Mouse (Mus musculus) stomach, postnatal 0 days (tissue): Measurements from ENCODE around the gene Creb3l1. TPM values are rescaled to one million over a fixed set of nuclear protein-coding genes. Genes with fewer than 3 reads are reported as not detected.

Experiments
- ATAC-seq: fragments of 200-750 bp; cut with Nextera tagmentation; 2 replicates; pipeline ENCODE4 v1.8.0; 2017; ENCODE audit not compliant: low FRiP score, low TSS enrichment
- DNase-seq: peaks from one replicate; pipeline ENCODE4 v3.0.0-alpha.2; 2016; ENCODE audit warnings: low spot score
- H3K27ac ChIP-seq: fragments of 300-500 bp; sonication (generic); replicated peaks from 2 replicates; pipeline ENCODE4 v1.5.1; 2014; ENCODE audit warnings: mild to moderate bottlenecking, control low read depth
- H3K27me3 ChIP-seq: fragments of 300-500 bp; sonication (generic); 2 replicates; pipeline ENCODE4 v1.6.1; 2014; ENCODE audit warnings: low read length; ENCODE audit not compliant: control insufficient read depth, insufficient read depth
- H3K36me3 ChIP-seq: fragments of 300-500 bp; sonication (generic); 2 replicates; pipeline ENCODE4 v1.6.1; 2014; ENCODE audit warnings: low read length, mixed read lengths; ENCODE audit not compliant: control insufficient read depth, insufficient read depth
- H3K4me1 ChIP-seq: fragments of 300-500 bp; sonication (generic); replicated peaks from 2 replicates; pipeline ENCODE4 v1.6.1; 2014; ENCODE audit warnings: antibody characterized with exemption; ENCODE audit not compliant: control insufficient read depth, insufficient read depth
- H3K4me2 ChIP-seq: fragments of 300-500 bp; sonication (generic); replicated peaks from 2 replicates; pipeline ENCODE4 v1.6.1; 2014; ENCODE audit warnings: low read depth, mild to moderate bottlenecking, control low read depth, moderate library complexity
- H3K4me3 ChIP-seq: fragments of 300-500 bp; sonication (generic); 2 replicates; pipeline ENCODE4 v1.5.1; 2014; ENCODE audit warnings: low read depth, low read length, control low read depth
- H3K9ac ChIP-seq: fragments of 300-500 bp; sonication (generic); 2 replicates; pipeline ENCODE4 v1.6.1; 2014; ENCODE audit warnings: mild to moderate bottlenecking, low read length, control low read depth, mixed read lengths
- H3K9me3 ChIP-seq: fragments of 300-500 bp; sonication (generic); 2 replicates; pipeline ENCODE4 v1.6.1; 2016; ENCODE audit warnings: low read length; ENCODE audit not compliant: control insufficient read depth
- CTCF ChIP-seq: IDR thresholded peaks from 2 replicates; pipeline ENCODE4 v1.5.1; 2016; ENCODE audit warnings: antibody characterized with exemption, low read depth, mild to moderate bottlenecking, moderate library complexity
- EP300 ChIP-seq: optimal IDR thresholded peaks from 2 replicates; pipeline ENCODE3; 2016; ENCODE audit warnings: antibody characterized with exemption
- WGBS: fragments of 180-500 bp; shearing (Covaris S2); extraction: QIAGEN DNeasy Blood & Tissue Kit; methylation state at CpG from one replicate; pipeline ENCODE4 v1.1.7; 2014; 5-methylcytosine and 5-hydroxymethylcytosine counted together
- polyA plus RNA-seq: library from polyadenylated mRNA; unstranded; fragments of >200 nt; fragmentation: Nextera tagmentation; extraction: Ambion mirVana; gene quantifications from 2 replicates; pipeline ENCODE4 v1.2.1, GENCODE M21; 2015

The Creb3l1 gene
- polyA plus RNA-seq: 13.2 and 15.6 TPM in 2 replicates

DNA sequence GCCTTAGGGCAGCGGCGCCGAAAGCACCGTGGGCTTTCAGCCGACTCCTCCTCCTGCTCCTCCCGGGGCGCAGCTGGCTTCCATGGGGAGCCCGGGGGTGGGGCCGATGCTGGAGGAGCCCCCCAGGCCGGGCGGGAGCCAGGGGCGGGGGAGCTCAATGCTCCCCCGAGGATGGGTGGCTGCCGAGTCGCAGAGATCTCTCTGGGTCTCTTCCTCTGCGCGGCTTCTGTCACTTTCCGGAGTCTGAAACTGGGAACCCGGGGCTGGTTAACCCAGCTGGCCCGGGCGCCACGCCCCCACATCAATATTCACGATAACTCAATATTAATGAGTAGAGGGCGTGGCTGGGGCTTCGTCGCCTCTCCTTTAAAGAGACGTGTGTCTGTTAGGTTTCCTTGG is at the start of gene Creb3l1:
TSS of gene Creb3l1 (minus strand) at position 229 of the 399 bp plus-strand sequence.
- H3K4me2 ChIP-seq: peak within 1 kb of the TSS; percentile 86
- peak within 1 kb of the TSS; percentile 83 for H3K4me3 ChIP-seq
- DNase-seq (peak; percentile 86), ATAC-seq (peak; percentile 39)
- no peaks in the 10 kb centered on the region for H3K27me3 ChIP-seq
- H3K9ac ChIP-seq: peak within 1 kb of the TSS; percentile 83
- no peak for TF ChIP-seq EP300
- no peaks in the 10 kb centered on the region for H3K9me3 ChIP-seq
- no peaks in the 10 kb centered on the region for H3K36me3 ChIP-seq
- H3K4me1 ChIP-seq: peaks cover 6% of the 10 kb centered on the region; the same call in 1 of the 2 replicates
- H3K27ac ChIP-seq: peak within 1 kb of the TSS; percentile 87
- WGBS: 0% methylated on average over 13 of the region's 27 CpGs

DNA sequence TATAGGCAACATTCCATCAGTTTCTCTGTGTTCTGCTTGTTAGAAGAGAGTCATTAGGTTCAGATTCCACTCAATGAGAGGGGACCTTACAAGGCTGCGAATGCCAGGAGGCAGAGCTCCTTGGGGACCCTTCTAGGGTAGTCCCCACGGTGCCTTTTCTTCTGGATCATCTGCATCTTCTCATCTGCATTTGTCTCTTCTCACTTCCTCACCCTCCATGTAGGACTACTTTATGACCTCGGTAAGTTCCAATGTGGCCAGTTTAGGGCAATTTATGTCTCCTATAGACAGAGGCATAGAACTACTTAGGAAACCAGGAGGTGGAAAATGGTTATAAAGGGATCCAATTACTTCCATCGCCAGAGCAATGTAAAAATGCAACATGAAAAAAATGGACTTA is 46.8 kb upstream of the Creb3l1 start:
- TF ChIP-seq CTCF (no peak), EP300 (no peak)
- no peak for ATAC-seq
- WGBS: 78% methylated on average over 4 of the region's 4 CpGs

DNA sequence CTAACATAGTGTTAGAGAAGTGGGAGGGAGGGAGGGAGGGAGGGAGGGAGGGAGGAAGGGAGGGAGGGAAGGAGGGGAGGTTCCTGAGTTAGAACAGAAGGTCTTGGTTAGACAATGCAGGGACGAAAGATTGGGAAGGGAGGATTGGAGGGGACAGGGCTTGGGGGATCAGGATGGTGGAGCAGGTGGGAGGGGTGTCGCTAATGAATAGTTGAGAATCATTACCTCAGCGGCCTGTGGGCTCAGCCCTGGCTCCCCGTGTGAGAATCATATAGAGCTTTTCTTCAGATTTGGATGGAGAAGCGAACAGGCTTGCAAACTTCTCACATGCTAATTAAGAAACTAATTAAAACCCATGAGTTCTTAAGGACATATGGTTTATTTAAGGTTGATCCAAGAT is 45.3 kb upstream of the Creb3l1 start:
- Histone ChIP-seq H3K9me3 (no peaks in the 10 kb centered on the region), H3K4me3 (no peak overlapping the region), H3K27me3 (no peaks in the 10 kb centered on the region), H3K9ac (no peak overlapping the region), H3K4me1 (no peaks in the 10 kb centered on the region), H3K4me2 (no peak overlapping the region), H3K36me3 (no peaks in the 10 kb centered on the region), H3K27ac (no peak overlapping the region)
- WGBS: 75% methylated on average over 5 of the region's 5 CpGs
- ATAC-seq (no peak), DNase-seq (no peak)
- no peak for TF ChIP-seq CTCF
- no peak for TF ChIP-seq EP300

More for the DNA sequence above, 46.8 kb upstream of the Creb3l1 start:
- Histone ChIP-seq H3K4me3 (no peak overlapping the region), H3K9me3 (no peaks in the 10 kb centered on the region), H3K4me1 (no peaks in the 10 kb centered on the region), H3K9ac (no peak overlapping the region), H3K4me2 (no peak overlapping the region), H3K27ac (no peak overlapping the region), H3K27me3 (no peaks in the 10 kb centered on the region), H3K36me3 (no peaks in the 10 kb centered on the region)
- no peak for DNase-seq

DNA sequence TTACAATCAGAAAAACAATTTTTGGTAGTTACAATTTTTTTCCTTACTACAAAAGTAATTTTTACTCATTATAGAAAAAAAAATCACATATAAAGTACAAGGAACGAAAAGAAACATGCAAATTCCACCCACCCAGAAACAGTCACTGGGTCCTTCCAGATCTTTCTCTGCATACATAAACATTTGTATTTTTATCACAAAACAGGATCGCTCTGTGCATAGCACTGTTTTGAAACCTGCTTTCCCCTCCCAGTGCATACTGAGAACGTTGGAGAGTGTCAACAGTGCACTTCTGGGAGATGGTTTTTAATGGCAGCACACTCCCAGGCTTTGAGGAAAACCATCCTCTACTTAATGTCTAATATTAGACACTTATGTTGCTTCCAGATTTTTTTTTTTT is 43.3 kb upstream of the Creb3l1 start:
- 40% methylated on average over 3 of the region's 3 CpGs for WGBS
- H3K9me3 ChIP-seq: no peaks in the 10 kb centered on the region
- DNase-seq (no peak), ATAC-seq (no peak)
- TF ChIP-seq EP300 (no peak), CTCF (no peak)
- H3K27me3 ChIP-seq: no peaks in the 10 kb centered on the region
- no peak overlapping the region for H3K4me2 ChIP-seq
- H3K4me3 ChIP-seq: no peak overlapping the region
- no peak overlapping the region for H3K9ac ChIP-seq
- no peaks in the 10 kb centered on the region for H3K36me3 ChIP-seq
- H3K4me1 ChIP-seq: no peaks in the 10 kb centered on the region
- H3K27ac ChIP-seq: no peak overlapping the region

DNA sequence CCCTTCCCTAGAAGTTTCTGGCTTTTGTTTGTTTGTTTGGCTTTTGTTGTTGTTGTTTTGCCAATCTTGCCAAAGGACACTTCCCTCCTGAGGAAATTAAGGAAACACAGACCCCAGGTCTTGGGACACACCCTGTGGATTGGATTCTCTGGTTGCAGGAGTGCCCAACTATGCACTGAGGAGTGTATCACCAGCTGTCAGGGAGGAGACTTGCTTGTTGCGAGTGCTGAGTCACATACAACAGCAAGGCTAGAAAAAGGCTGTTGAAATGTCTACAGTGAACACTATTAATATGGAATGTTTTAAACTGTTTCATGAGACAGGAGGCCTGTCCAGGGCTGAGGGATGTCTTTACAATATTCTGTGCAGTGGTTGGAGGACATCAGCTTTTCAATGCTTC is 42.6 kb upstream of the Creb3l1 start:
- no peak overlapping the region for H3K4me3 ChIP-seq
- no peaks in the 10 kb centered on the region for H3K9me3 ChIP-seq
- DNase-seq (no peak), ATAC-seq (peak; percentile 65; the same call in 1 of the 2 replicates)
- 23% methylated on average over 1 of the region's 1 CpGs for WGBS
- no peaks in the 10 kb centered on the region for H3K4me1 ChIP-seq
- TF ChIP-seq EP300 (no peak), CTCF (no peak)
- H3K27me3 ChIP-seq: no peaks in the 10 kb centered on the region
- H3K27ac ChIP-seq: no peak overlapping the region
- no peaks in the 10 kb centered on the region for H3K36me3 ChIP-seq
- no peak overlapping the region for H3K9ac ChIP-seq
- no peak overlapping the region for H3K4me2 ChIP-seq

DNA sequence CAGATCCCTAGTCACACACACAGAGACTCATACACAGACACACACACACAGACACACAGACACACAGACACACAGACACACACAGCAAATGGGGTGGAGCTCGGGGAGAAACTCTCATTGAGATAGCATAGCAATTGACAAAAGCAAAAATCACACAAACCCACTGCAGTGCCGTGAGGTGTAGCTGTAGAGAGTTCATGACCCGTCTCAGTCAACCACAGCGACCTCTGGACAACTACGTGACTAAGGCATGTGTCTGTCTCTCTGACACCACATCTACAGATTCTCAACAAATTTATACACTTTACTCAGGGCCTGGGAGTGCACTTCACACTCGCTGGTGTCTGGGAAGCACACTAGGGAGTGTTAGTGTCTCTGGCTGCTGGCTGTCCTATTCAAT is 41.6 kb upstream of the Creb3l1 start:
- no peak overlapping the region for H3K4me2 ChIP-seq
- H3K4me1 ChIP-seq: no peaks in the 10 kb centered on the region
- WGBS: 56% methylated on average over 6 of the region's 6 CpGs
- H3K9me3 ChIP-seq: no peaks in the 10 kb centered on the region
- H3K27ac ChIP-seq: no peak overlapping the region
- H3K36me3 ChIP-seq: no peaks in the 10 kb centered on the region
- H3K27me3 ChIP-seq: no peaks in the 10 kb centered on the region
- ATAC-seq: no peak
- DNase-seq: no peak
- no peak overlapping the region for H3K4me3 ChIP-seq
- H3K9ac ChIP-seq: no peak overlapping the region
- no peak for TF ChIP-seq CTCF
- TF ChIP-seq EP300: no peak
